Mouse (Mus musculus): ENCODE results near the gene Hpn. TPM values are rescaled to one million over a fixed set of nuclear protein-coding genes. Genes with fewer than 3 reads are reported as not detected.

Gene Hpn
- polyA plus RNA-seq, 1 experiment from 2014 or later, result 3.0 TPM

DNA sequence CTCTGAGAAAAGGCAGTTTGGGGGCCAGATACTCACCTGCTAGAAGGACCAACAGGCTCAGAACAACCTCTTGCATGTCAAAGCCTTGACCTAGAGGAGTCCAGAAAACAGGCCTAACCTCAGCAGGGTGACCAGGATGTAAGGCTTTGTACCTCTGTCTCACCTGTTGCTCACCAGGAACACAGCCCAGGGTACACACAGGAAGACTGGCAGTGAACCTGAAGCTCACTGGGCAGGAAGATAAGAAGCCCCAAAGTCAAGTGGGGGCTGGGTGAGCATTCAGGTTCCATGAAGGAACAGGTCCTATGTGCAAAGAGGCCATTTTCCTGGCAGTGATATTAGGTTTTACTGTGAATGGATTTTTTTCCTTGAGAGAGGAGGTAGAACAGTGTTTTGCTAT lies 41.5 kb downstream of the Hpn start:
- Histone ChIP-seq H3K4me2 (replicated peaks) (no peak overlapping the region), H3K27ac (no peak overlapping the region), H3K4me3 (no peak overlapping the region), H3K4me1 (peaks cover 27% of the 10 kb centered on the region), H3K9ac (no peak overlapping the region), H3K36me3 (no peaks in the 10 kb centered on the region), H3K9me3 (no peaks in the 10 kb centered on the region), H3K27me3 (no peaks in the 10 kb centered on the region)
- no peak for ATAC-seq (ENCODE audit: low FRiP score, low read depth)

DNA sequence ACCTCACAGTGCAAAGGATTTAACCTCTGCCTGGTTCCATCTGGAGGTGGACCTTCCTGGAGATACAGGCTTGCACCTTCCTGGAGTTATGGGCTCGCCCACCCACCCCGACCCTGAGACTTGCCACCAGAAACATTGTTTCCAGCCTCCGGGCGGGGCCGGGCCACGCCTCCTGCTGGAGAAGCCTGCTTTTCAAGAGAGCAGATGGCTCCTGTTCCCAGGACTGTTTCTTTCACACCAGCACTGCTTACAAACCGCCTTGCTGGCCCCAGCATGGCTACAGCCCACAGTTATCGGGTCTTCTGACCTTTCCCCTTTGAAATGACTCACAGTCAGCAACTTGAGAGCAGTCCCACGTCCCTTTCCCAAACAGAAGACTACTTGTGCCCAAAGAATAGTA lies 42.8 kb downstream of the Hpn start:
- H3K36me3 ChIP-seq, result no peaks in the 10 kb centered on the region
- 28% methylated on average over 9 of the region's 9 CpGs for WGBS
- no peaks in the 10 kb centered on the region for H3K27me3 ChIP-seq
- no peak overlapping the region for H3K4me3 ChIP-seq
- peaks cover 33% of the 10 kb centered on the region for H3K4me1 ChIP-seq
- H3K9me3 ChIP-seq, result no peaks in the 10 kb centered on the region
- no peak overlapping the region for H3K4me2 ChIP-seq (replicated peaks)
- ATAC-seq (ENCODE audit: low FRiP score, low read depth), result no peak
- no peak overlapping the region for H3K27ac ChIP-seq
- H3K9ac ChIP-seq, result no peak overlapping the region

GRCm38 (mm10) chr7:31070324-31070723 lies 44.8 kb downstream of the Hpn start:
- no peaks in the 10 kb centered on the region for H3K36me3 ChIP-seq
- no peak overlapping the region for H3K27ac ChIP-seq
- WGBS, result 78% methylated on average over 6 of the region's 6 CpGs
- H3K27me3 ChIP-seq, result no peaks in the 10 kb centered on the region
- no peak for ATAC-seq (ENCODE audit: low FRiP score, low read depth)
- H3K4me1 ChIP-seq, result peaks cover 20% of the 10 kb centered on the region
- no peak overlapping the region for H3K4me2 ChIP-seq (replicated peaks)
- no peak overlapping the region for H3K9ac ChIP-seq
- no peaks in the 10 kb centered on the region for H3K9me3 ChIP-seq
- H3K4me3 ChIP-seq, result no peak overlapping the region

GRCm38 (mm10) chr7:31069491-31069890 lies 45.6 kb downstream of the Hpn start:
- WGBS, result 79% methylated on average over 14 of the region's 14 CpGs
- no peak overlapping the region for H3K4me3 ChIP-seq
- no peak overlapping the region for H3K9ac ChIP-seq
- no peaks in the 10 kb centered on the region for H3K9me3 ChIP-seq
- H3K36me3 ChIP-seq, result no peaks in the 10 kb centered on the region
- no peak overlapping the region for H3K4me2 ChIP-seq (replicated peaks)
- H3K27me3 ChIP-seq, result no peaks in the 10 kb centered on the region
- H3K4me1 ChIP-seq, result peaks cover 20% of the 10 kb centered on the region
- no peak for ATAC-seq (ENCODE audit: low FRiP score, low read depth)
- H3K27ac ChIP-seq, result no peak overlapping the region

DNA sequence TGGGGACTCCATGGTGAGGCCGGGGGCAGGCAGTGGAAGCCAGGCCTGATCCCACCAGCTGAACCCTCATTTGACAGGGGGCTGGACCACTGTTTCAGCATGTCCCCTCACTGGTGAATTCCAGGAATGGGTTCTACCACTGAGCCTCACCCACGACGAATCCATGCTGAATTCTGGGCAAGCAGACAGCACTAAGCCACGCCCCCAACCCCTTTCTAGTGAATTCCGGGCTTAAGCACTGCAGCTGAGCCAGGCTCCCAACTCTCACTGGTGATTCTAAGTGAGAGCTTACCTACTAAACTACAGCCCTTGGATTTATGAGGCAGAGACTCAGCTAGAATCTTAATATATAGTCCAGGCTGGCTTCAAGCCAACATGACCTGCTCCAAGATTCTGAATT lies 47.3 kb downstream of the Hpn start:
- Histone ChIP-seq H3K27me3 (no peaks in the 10 kb centered on the region), H3K4me1 (peaks cover 20% of the 10 kb centered on the region), H3K36me3 (no peaks in the 10 kb centered on the region), H3K9ac (no peak overlapping the region), H3K9me3 (no peaks in the 10 kb centered on the region), H3K4me3 (no peak overlapping the region), H3K27ac (peak overlapping the region; percentile 75), H3K4me2 (replicated peaks) (no peak overlapping the region)
- WGBS, result 26% methylated on average over 5 of the region's 5 CpGs
- ATAC-seq (ENCODE audit: low FRiP score, low read depth), result peak; percentile 86

DNA sequence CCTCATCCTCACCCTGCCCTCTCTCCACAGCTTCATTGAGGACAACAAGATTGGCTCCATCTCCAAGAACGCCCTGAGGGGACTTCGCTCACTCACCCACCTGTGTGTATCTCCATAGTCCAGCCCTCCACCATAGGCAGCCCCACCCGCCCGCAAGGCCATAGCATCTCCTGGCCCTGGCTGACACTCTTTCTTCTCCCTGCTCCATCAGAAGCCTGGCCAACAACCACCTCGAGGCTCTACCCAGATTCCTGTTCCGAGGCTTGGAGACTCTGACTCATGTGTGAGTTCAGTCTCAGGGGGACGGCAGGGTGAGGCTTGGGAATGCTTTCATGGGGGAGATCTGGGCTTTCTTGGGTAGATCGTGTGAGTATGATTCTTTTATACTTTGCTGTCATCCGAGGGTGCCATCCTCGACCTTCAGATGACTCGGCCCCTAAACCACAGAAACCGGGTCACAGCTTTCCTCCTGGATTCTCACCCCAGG lies 52.0 kb downstream of the Hpn start:
- Histone ChIP-seq H3K27ac (no peak overlapping the region), H3K9me3 (no peaks in the 10 kb centered on the region), H3K9ac (no peak overlapping the region), H3K4me3 (no peak overlapping the region), H3K36me3 (no peaks in the 10 kb centered on the region), H3K27me3 (no peaks in the 10 kb centered on the region), H3K4me1 (peaks cover 12% of the 10 kb centered on the region), H3K4me2 (replicated peaks) (no peak overlapping the region)
- no peak for ATAC-seq (ENCODE audit: low FRiP score, low read depth)
- 88% methylated on average over 12 of the region's 12 CpGs for WGBS

DNA sequence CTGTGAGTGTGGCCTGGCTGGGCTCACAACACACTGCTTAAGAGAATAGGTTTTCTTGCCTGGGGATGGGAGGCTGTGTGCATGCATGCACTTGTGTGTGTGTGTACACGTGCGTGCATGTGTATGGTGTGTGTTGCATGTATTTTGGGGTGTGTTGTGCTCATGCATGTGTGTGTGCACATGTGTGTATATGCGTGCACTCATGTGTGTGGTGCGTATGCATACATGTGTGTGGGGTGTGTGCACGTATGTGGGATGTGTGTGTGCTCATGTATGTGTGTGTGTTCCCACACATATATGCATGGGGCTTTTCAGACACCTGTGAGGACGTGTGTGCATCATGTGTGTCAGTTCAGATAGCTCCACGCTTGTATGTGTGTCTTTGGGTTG lies 54.5 kb downstream of the Hpn start:
- Histone ChIP-seq H3K27me3 (no peaks in the 10 kb centered on the region), H3K9me3 (no peaks in the 10 kb centered on the region), H3K4me3 (no peak overlapping the region), H3K27ac (no peak overlapping the region), H3K36me3 (no peaks in the 10 kb centered on the region), H3K4me1 (no peaks in the 10 kb centered on the region; the same call in 1 of the 2 replicates), H3K9ac (no peak overlapping the region), H3K4me2 (replicated peaks) (no peak overlapping the region)
- WGBS, result 85% methylated on average over 7 of the region's 7 CpGs
- no peak for ATAC-seq (ENCODE audit: low FRiP score, low read depth)

GRCm38 (mm10) chr7:31059919-31060620 lies 55.0 kb downstream of the Hpn start:
- no peak for ATAC-seq (ENCODE audit: low FRiP score, low read depth)
- no peak overlapping the region for H3K27ac ChIP-seq
- H3K9ac ChIP-seq, result no peak overlapping the region

DNA sequence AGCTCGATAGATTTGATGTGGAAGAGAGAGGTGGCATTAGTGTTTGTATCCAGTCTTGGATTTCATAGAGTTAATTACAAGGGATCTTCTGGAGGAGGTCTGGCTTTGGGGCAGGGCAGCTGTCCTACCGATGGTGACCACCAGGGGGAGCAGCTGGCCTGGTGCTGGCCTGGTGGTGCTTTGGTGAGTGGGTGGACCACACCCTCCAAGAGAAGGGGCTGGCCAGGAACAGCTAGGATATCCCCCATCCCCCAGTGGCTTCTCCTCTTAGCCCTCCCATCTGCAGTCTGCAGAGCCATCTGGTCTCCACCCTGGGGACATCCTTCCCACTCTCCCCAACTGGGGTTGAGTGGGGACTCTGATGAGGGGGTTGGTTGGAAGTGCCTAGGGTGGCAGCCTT lies 56.0 kb downstream of the Hpn start, which contains the start of gene Lgi4:
TSS of gene Lgi4 (plus strand) at position 235 of the 400 bp plus-strand sequence.
- peaks cover 9% of the 10 kb centered on the region for H3K27me3 ChIP-seq
- no peak within 1 kb of the TSS for H3K4me3 ChIP-seq
- H3K36me3 ChIP-seq, result no peaks in the 10 kb centered on the region
- no peak within 1 kb of the TSS for H3K4me2 ChIP-seq (replicated peaks)
- no peak within 1 kb of the TSS for H3K27ac ChIP-seq
- no peaks in the 10 kb centered on the region for H3K9me3 ChIP-seq
- ATAC-seq (ENCODE audit: low FRiP score, low read depth), result peak; percentile 4; the same call in 1 of the 2 replicates
- peaks cover 15% of the 10 kb centered on the region for H3K4me1 ChIP-seq
- 2% methylated on average over 2 of the region's 2 CpGs for WGBS
- peak within 1 kb of the TSS; percentile 8; the same call in 1 of the 2 replicates for H3K9ac ChIP-seq

More at GRCm38 (mm10) chr7:31059919-31060620, 55.0 kb downstream of the Hpn start:
- Histone ChIP-seq H3K4me3 (no peak overlapping the region), H3K27me3 (no peaks in the 10 kb centered on the region), H3K9me3 (no peaks in the 10 kb centered on the region), H3K36me3 (no peaks in the 10 kb centered on the region), H3K4me1 (peaks cover 5% of the 10 kb centered on the region), H3K4me2 (replicated peaks) (no peak overlapping the region)
- WGBS, result 65% methylated on average over 11 of the region's 11 CpGs

DNA sequence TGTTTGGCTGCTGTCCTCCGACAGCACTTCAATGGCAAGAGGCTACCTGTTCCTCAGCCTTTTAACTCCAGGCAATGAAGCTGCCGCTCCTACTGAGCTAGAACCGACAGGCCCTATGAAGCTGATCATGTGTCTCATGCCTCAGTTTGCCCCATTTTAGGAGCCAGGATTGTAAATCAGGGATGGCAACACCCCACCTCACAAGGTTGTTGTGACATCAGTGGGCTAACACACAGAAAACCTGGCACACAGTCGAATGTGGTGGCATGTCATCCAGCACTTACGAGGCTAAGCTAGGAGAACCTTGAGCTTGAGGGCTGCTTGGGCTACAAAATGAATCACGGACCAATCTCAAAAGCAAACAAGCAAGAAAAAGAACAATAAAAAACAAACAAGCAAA lies 56.9 kb downstream of the Hpn start:
- Histone ChIP-seq H3K36me3 (no peaks in the 10 kb centered on the region), H3K27ac (no peak overlapping the region), H3K9ac (peak overlapping the region; percentile 8; the same call in 1 of the 2 replicates), H3K9me3 (no peaks in the 10 kb centered on the region), H3K27me3 (peaks cover 18% of the 10 kb centered on the region), H3K4me2 (replicated peaks) (no peak overlapping the region), H3K4me3 (no peak overlapping the region), H3K4me1 (peaks cover 23% of the 10 kb centered on the region)
- 86% methylated on average over 6 of the region's 6 CpGs for WGBS
- ATAC-seq (ENCODE audit: low FRiP score, low read depth), result no peak

GRCm38 (mm10) chr7:31057730-31058129 lies 57.4 kb downstream of the Hpn start:
- ATAC-seq (ENCODE audit: low FRiP score, low read depth), result no peak
- Histone ChIP-seq H3K27ac (no peak overlapping the region), H3K4me2 (replicated peaks) (no peak overlapping the region), H3K9me3 (no peaks in the 10 kb centered on the region), H3K4me3 (no peak overlapping the region), H3K36me3 (no peaks in the 10 kb centered on the region), H3K4me1 (peaks cover 28% of the 10 kb centered on the region), H3K9ac (no peak overlapping the region), H3K27me3 (peaks cover 23% of the 10 kb centered on the region)
- 60% methylated on average over 5 of the region's 5 CpGs for WGBS

DNA sequence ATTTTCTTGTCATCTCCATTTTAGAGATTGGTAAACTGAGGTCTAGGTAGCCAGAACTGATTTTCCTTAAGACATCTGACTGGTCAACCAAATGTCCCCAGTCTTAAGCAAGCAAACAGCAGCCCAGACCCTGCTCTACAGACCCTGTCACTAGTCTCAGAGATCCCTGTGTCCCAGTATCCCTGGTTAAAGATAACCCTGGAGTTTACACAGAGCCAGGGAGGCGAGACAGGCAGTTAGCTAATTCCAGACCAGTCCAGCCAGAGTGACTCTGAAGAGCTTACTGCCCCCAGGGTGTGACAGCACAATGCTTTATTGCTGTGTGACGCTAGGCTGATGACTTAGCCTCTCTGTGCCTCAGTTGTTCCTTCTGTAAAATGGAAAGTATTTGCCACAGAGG lies 58.0 kb downstream of the Hpn start, which contains the start of gene Fxyd1:
TSS of gene Fxyd1 (minus strand) at position 129 of the 400 bp plus-strand sequence.
- H3K4me2 ChIP-seq (replicated peaks), result no peak within 1 kb of the TSS
- peaks cover 34% of the 10 kb centered on the region for H3K4me1 ChIP-seq
- ATAC-seq (ENCODE audit: low FRiP score, low read depth), result no peak
- no peaks in the 10 kb centered on the region for H3K9me3 ChIP-seq
- H3K27me3 ChIP-seq, result peaks cover 29% of the 10 kb centered on the region
- 77% methylated on average over 2 of the region's 2 CpGs for WGBS
- no peaks in the 10 kb centered on the region for H3K36me3 ChIP-seq
- H3K27ac ChIP-seq, result peak within 1 kb of the TSS; percentile 22; the same call in 1 of the 2 replicates
- no peak within 1 kb of the TSS for H3K4me3 ChIP-seq
- no peak within 1 kb of the TSS for H3K9ac ChIP-seq

- no peak for ATAC-seq (ENCODE audit: low FRiP score, low read depth)
- Histone ChIP-seq H3K27ac (no peak overlapping the region), H3K4me1 (peaks cover 40% of the 10 kb centered on the region), H3K27me3 (peaks cover 36% of the 10 kb centered on the region), H3K4me2 (replicated peaks) (no peak overlapping the region), H3K9ac (no peak overlapping the region), H3K9me3 (no peaks in the 10 kb centered on the region), H3K36me3 (no peaks in the 10 kb centered on the region), H3K4me3 (no peak overlapping the region)
- 79% methylated on average over 7 of the region's 7 CpGs for WGBS
Observed at GRCm38 (mm10) chr7:31056448-31056847, 58.6 kb downstream of the Hpn start.
